Mouse (Mus musculus): Measurements from ENCODE around the gene Hoxa2. TPM values are rescaled to one million over a fixed set of nuclear protein-coding genes. Genes with fewer than 3 reads are reported as not detected.

Hoxa2 gene
- polyA plus RNA-seq, 1 experiment = 0.16 TPM

DNA sequence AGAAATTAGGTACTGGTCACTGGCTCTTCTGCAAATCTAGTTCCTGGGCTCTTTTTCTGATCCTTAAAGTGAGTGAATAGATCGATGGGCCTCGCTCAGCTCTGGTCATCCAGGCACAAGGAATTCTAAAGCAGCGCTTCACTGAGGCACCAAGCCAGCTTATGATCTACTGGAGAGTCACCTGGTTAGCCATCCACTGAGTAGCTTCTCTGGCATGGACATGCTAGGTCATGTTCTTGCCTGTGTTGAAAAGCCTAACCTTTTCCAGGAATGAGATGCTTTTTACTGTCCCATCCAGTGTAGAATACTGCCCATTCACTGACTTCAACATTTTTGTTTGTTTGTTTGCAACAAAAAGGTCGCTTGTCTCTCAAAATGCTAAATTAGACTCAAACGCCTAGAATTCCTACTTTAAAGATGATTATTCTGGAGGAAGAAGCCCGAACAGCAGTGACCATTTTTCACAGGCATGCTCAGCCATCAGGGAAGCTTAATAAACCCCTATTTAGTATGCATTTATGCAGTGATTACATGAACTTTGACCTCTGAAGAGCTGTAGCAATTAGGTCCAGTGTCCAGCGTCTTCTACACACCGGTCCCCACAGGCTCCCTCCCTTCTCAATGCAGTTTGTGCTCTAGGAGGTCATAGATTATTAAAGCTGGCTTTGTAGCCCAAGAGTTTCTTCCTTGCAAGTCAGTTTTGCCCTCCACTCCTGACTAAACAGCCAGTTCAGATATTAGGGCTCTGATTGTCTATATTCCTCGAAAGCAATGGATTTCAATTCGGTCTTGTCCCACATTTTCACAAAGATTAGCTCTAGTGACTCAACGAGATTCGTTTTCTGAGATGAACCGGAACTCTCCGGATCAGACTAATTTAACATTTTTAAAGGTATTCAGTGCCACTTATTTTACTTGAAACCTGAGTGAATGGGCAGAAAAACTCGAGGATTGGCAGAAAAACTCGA lies 12.1 kb downstream of the Hoxa2 start:
- Histone ChIP-seq H3K79me2 (ENCODE audit: control insufficient read depth, insufficient read depth) (no peaks in the 10 kb centered on the region), H3ac (ENCODE audit: control insufficient read depth, insufficient read length, low read depth) (no peak overlapping the region), H3K79me3 (ENCODE audit: low read depth) (no peaks in the 10 kb centered on the region), H3K27me3 (ENCODE audit: control insufficient read depth, insufficient read depth, insufficient read length) (no peaks in the 10 kb centered on the region), H3K36me3 (ENCODE audit: control insufficient read depth, insufficient read depth) (no peaks in the 10 kb centered on the region), H3K4me3 (ENCODE audit: insufficient read depth, poor library complexity, severe bottlenecking) (no peak overlapping the region)
- TF ChIP-seq USF1 (IDR thresholded peaks at IDR 0.05; ENCODE audit: low read depth) = no peak

- H3K79me2 ChIP-seq (ENCODE audit: control insufficient read depth, insufficient read depth) = no peaks in the 10 kb centered on the region
- no peak for TF ChIP-seq MAX (IDR thresholded peaks at IDR 0.05)
- no peak for TF ChIP-seq USF1 (IDR thresholded peaks at IDR 0.05; ENCODE audit: low read depth)
- TF ChIP-seq CTCF (IDR thresholded peaks at IDR 0.05; ENCODE audit: control insufficient read depth, insufficient read depth, insufficient read length) = no peak
- TF ChIP-seq FOSL1 (IDR thresholded peaks at IDR 0.05; ENCODE audit: insufficient read depth, low read length, poor library complexity, severe bottlenecking) = no peak
- no peak for TF ChIP-seq CEBPB (IDR thresholded peaks at IDR 0.05; ENCODE audit: low read depth)
- no peak for TF ChIP-seq MYOG (IDR thresholded peaks at IDR 0.05; ENCODE audit: control insufficient read depth, extremely low read depth, insufficient read length)
- no peak for TF ChIP-seq MYOD1 (IDR thresholded peaks at IDR 0.05; ENCODE audit: control insufficient read depth, insufficient read length, low read depth)
- H3ac ChIP-seq (ENCODE audit: control insufficient read depth, insufficient read length, low read depth) = no peak overlapping the region
- H3K4me3 ChIP-seq (ENCODE audit: insufficient read depth, poor library complexity, severe bottlenecking) = no peak overlapping the region
- H3K27me3 ChIP-seq (ENCODE audit: control insufficient read depth, insufficient read depth, insufficient read length) = no peaks in the 10 kb centered on the region
- no peaks in the 10 kb centered on the region for H3K36me3 ChIP-seq (ENCODE audit: control insufficient read depth, insufficient read depth)
- H3K79me3 ChIP-seq (ENCODE audit: low read depth) = no peaks in the 10 kb centered on the region
Measured at GRCm38 (mm10) chr6:52151571-52151970, 13.1 kb downstream of the Hoxa2 start.

DNA sequence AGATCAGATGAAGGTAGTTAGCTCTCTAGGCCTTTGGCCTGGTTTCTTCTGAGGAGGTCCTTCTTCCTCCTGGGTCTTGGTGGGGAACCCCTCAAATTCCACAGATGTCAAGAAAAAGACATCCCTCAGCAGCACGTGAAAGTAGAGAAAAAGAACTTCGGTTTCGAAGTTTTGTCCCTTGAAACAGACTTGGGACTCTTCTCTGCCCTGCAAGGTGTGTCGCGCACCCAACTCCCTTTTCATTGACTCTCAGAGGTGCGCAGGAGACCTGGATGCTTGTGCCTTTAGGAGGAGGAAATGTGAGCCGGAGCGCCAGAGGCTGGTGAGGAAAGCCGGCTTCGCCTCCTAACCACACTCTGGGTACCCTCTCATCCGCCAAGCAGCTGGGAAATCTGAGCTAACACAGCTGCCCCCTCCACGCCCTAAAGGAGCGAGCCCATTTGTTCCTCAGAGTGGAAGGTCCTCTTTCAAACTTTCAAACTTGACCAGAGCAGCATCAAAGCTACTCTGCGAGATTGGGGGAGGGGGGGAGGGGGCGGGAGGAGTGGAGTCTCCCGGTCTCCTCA lies 14.1 kb downstream of the Hoxa2 start:
- Histone ChIP-seq H3K79me3 (ENCODE audit: low read depth) (no peaks in the 10 kb centered on the region), H3K27me3 (ENCODE audit: control insufficient read depth, insufficient read depth, insufficient read length) (no peaks in the 10 kb centered on the region), H3K4me3 (ENCODE audit: insufficient read depth, poor library complexity, severe bottlenecking) (no peak overlapping the region), H3K79me2 (ENCODE audit: control insufficient read depth, insufficient read depth) (no peaks in the 10 kb centered on the region), H3K36me3 (ENCODE audit: control insufficient read depth, insufficient read depth) (no peaks in the 10 kb centered on the region), H3ac (ENCODE audit: control insufficient read depth, insufficient read length, low read depth) (no peak overlapping the region)
- no peak for TF ChIP-seq MYOG (IDR thresholded peaks at IDR 0.05; ENCODE audit: control insufficient read depth, extremely low read depth, insufficient read length)
- no peak for TF ChIP-seq CEBPB (IDR thresholded peaks at IDR 0.05; ENCODE audit: low read depth)
- peak; percentile 71 for TF ChIP-seq MYOD1 (IDR thresholded peaks at IDR 0.05; ENCODE audit: control insufficient read depth, insufficient read length, low read depth)

DNA sequence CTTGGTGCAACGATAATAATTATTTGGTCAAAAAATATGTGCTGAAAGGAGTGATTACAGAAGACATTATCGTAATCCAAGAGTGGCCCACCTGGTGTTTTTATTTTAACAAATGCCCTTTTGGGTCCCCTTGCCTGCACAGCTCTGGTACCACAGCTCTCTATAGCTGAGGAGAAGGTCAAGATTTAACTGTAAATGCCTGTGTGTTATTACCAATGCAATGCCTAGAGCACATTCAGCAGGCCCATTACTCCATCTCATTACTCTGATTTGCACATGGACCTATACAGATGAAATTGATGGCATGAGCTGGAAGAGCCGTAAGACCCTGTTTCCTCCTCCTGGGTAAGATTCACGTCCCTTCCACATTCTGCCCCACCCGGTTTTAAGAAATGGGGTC lies 25.5 kb downstream of the Hoxa2 start:
- H3K4me3 ChIP-seq (ENCODE audit: insufficient read depth, poor library complexity, severe bottlenecking) = no peak overlapping the region
- TF ChIP-seq CEBPB (IDR thresholded peaks at IDR 0.05; ENCODE audit: low read depth) = no peak
- no peak for TF ChIP-seq MAX (IDR thresholded peaks at IDR 0.05)
- no peak for TF ChIP-seq CTCF (IDR thresholded peaks at IDR 0.05; ENCODE audit: control insufficient read depth, insufficient read depth, insufficient read length)
- no peak for TF ChIP-seq MYOD1 (IDR thresholded peaks at IDR 0.05; ENCODE audit: control insufficient read depth, insufficient read length, low read depth)
- TF ChIP-seq USF1 (IDR thresholded peaks at IDR 0.05; ENCODE audit: low read depth) = no peak
- no peak for TF ChIP-seq FOSL1 (IDR thresholded peaks at IDR 0.05; ENCODE audit: insufficient read depth, low read length, poor library complexity, severe bottlenecking)
- TF ChIP-seq MYOG (IDR thresholded peaks at IDR 0.05; ENCODE audit: control insufficient read depth, extremely low read depth, insufficient read length) = no peak
- no peaks in the 10 kb centered on the region for H3K36me3 ChIP-seq (ENCODE audit: control insufficient read depth, insufficient read depth)
- no peak overlapping the region for H3ac ChIP-seq (ENCODE audit: control insufficient read depth, insufficient read length, low read depth)
- no peaks in the 10 kb centered on the region for H3K27me3 ChIP-seq (ENCODE audit: control insufficient read depth, insufficient read depth, insufficient read length)
- H3K79me2 ChIP-seq (ENCODE audit: control insufficient read depth, insufficient read depth) = no peaks in the 10 kb centered on the region
- H3K79me3 ChIP-seq (ENCODE audit: low read depth) = no peaks in the 10 kb centered on the region

DNA sequence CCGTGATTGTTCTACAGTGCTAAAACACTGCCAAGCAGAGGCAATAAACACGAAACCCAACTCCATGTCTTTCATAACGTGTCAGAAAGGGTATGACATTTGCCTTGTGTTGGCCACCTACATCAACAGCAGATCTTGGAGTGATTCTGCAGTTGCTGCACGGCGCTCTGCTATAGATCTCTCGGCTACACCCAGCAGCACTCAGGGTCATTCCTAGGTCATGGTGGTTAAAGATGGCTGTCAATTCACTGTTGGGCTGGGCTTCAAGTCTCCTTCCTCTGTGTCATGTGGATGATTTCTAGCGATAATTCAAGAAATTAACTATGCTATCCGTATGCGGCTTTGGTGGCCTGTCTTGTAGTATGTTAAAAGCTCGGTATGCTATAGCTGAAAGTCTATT lies 26.1 kb downstream of the Hoxa2 start:
- Histone ChIP-seq H3K4me3 (ENCODE audit: insufficient read depth, poor library complexity, severe bottlenecking) (no peak overlapping the region), H3K27me3 (ENCODE audit: control insufficient read depth, insufficient read depth, insufficient read length) (no peaks in the 10 kb centered on the region), H3K79me3 (ENCODE audit: low read depth) (no peaks in the 10 kb centered on the region), H3K36me3 (ENCODE audit: control insufficient read depth, insufficient read depth) (no peaks in the 10 kb centered on the region), H3ac (ENCODE audit: control insufficient read depth, insufficient read length, low read depth) (no peak overlapping the region), H3K79me2 (ENCODE audit: control insufficient read depth, insufficient read depth) (no peaks in the 10 kb centered on the region)
- TF ChIP-seq FOSL1 (IDR thresholded peaks at IDR 0.05; ENCODE audit: insufficient read depth, low read length, poor library complexity, severe bottlenecking) = no peak
- no peak for TF ChIP-seq USF1 (IDR thresholded peaks at IDR 0.05; ENCODE audit: low read depth)
- TF ChIP-seq MYOG (IDR thresholded peaks at IDR 0.05; ENCODE audit: control insufficient read depth, extremely low read depth, insufficient read length) = no peak
- no peak for TF ChIP-seq MAX (IDR thresholded peaks at IDR 0.05)
- no peak for TF ChIP-seq CTCF (IDR thresholded peaks at IDR 0.05; ENCODE audit: control insufficient read depth, insufficient read depth, insufficient read length)
- TF ChIP-seq MYOD1 (IDR thresholded peaks at IDR 0.05; ENCODE audit: control insufficient read depth, insufficient read length, low read depth) = no peak
- TF ChIP-seq CEBPB (IDR thresholded peaks at IDR 0.05; ENCODE audit: low read depth) = no peak
